9 mouse cellular contexts compared by ENCODE assay signal in the genomic region with DNA sequence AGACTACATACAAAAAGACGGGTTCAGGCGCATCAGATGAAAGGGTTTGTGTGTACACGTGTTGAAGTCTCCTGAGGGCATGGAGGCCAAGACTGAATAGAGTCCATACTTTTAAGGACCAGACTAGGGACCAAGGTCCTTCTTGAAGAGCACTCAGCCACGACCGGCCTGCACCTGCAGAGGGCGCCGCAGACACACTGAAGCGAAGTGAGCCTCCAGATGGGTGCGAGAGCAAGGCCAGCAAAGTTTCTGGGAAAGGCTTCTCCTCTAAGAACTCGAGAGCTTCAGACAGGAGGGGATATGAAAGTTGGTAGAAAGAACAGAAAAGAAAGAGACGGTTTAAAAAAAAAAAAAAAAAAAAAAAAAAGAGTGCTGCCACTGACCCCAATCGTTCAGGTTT. TPM values are rescaled to one million over a fixed set of nuclear protein-coding genes. Genes with fewer than 3 reads are reported as not detected.
DNase-seq lines count a peak whose midpoint lies in the region; ATAC-seq and TF ChIP-seq lines count a peak whose summit lies in the region.
"Had no signal": no experiment of that assay in that cellular context is flagged by ENCODE, and none has a peak within 500 bp of the region (broad histone marks: within the 10 kb centered on the region; RNA-seq: fewer than 3 reads in every experiment).

No protein-coding gene starts in this region.

- H3K9me3 ChIP-seq in hindbrain, embryonic 10.5 days: no peaks in the 10 kb centered on the region
- no peaks in the 10 kb centered on the region for H3K9me3 ChIP-seq in limb, embryonic 11.5 days (ENCODE audit: control insufficient read depth, low read length)
- H3K9me3 ChIP-seq in midbrain, embryonic 11.5 days (ENCODE audit: control insufficient read depth, low read length): no peaks in the 10 kb centered on the region

- no peak overlapping the region for H3K27ac ChIP-seq in gastrocnemius, adult 2 months
- no peak overlapping the region; the same call in 1 of the 2 replicates for H3K27ac ChIP-seq in hindbrain, embryonic 10.5 days
- H3K27ac ChIP-seq in limb, embryonic 11.5 days (replicated peaks; ENCODE audit: low read depth, low read length): no peak overlapping the region
- no peak overlapping the region for H3K27ac ChIP-seq in midbrain, embryonic 11.5 days (ENCODE audit: low read depth, low read length)

- H3K4me3 ChIP-seq in gastrocnemius, adult 2 months: peak overlapping the region; percentile 74; the same call in 1 of the 2 replicates
- H3K4me3 ChIP-seq in hindbrain, embryonic 10.5 days: peak overlapping the region; percentile 60
- H3K4me3 ChIP-seq in limb, embryonic 11.5 days (ENCODE audit: low read depth, low read length): peak overlapping the region; percentile 46; the same call in 1 of the 2 replicates
- H3K4me3 ChIP-seq in midbrain, embryonic 11.5 days (ENCODE audit: low read depth, low read length): peak overlapping the region; percentile 66

- intact Hi-C loops in gastrocnemius, adult 2 months (cut with DNase I): no loop called here

- no peaks in the 10 kb centered on the region for H3K36me3 ChIP-seq in hindbrain, embryonic 10.5 days
- H3K36me3 ChIP-seq in limb, embryonic 11.5 days (ENCODE audit: control insufficient read depth, insufficient read depth, low read length): no peaks in the 10 kb centered on the region
- no peaks in the 10 kb centered on the region for H3K36me3 ChIP-seq in midbrain, embryonic 11.5 days (ENCODE audit: control insufficient read depth, insufficient read depth, low read length)

- H3K4me2 ChIP-seq in limb, embryonic 11.5 days (ENCODE audit: low read depth, severe bottlenecking): peak overlapping the region; percentile 95; the same call in 1 of the 2 replicates
- peak overlapping the region; percentile 94 for H3K4me2 ChIP-seq in midbrain, embryonic 11.5 days

- DNase-seq in gastrocnemius, adult 2 months: peak; percentile 57
- no peak for DNase-seq in gastrocnemius, adult 8-10 months (ENCODE audit: low spot score in 2 of 2)
- peak; percentile 87 for DNase-seq in ES-CJ7 (ENCODE audit: low read depth, low spot score)
- peak; percentile 65 for DNase-seq in embryo, embryonic 9.5 days (ENCODE audit: extremely low spot score)
- DNase-seq in hindbrain, embryonic 10.5 days (ENCODE audit: low spot score): peak; percentile 78
- peak; percentile 80 for DNase-seq in limb, embryonic 11.5 days (ENCODE audit: low spot score)
- DNase-seq in midbrain, embryonic 11.5 days (ENCODE audit: low spot score, missing footprints): peak; percentile 98
- peak; percentile 55 for DNase-seq in thymus, postnatal 14 days

- TF ChIP-seq CTCF in gastrocnemius, adult 2 months (IDR thresholded peaks at IDR 0.05): peak; percentile 66

- peaks cover 59% of the 10 kb centered on the region for H3K27me3 ChIP-seq in hindbrain, embryonic 10.5 days (ENCODE audit: insufficient read depth, poor library complexity, severe bottlenecking)
- peaks cover 40% of the 10 kb centered on the region for H3K27me3 ChIP-seq in limb, embryonic 11.5 days (ENCODE audit: control insufficient read depth, insufficient read depth, low read length)
- no peaks in the 10 kb centered on the region for H3K27me3 ChIP-seq in midbrain, embryonic 11.5 days (ENCODE audit: control insufficient read depth, insufficient read depth, low read length)

- H3K4me1 ChIP-seq in hindbrain, embryonic 10.5 days (replicated peaks): peaks cover 48% of the 10 kb centered on the region
- peaks cover 17% of the 10 kb centered on the region for H3K4me1 ChIP-seq in limb, embryonic 11.5 days (ENCODE audit: control insufficient read depth, insufficient read depth, low read length)
- H3K4me1 ChIP-seq in midbrain, embryonic 11.5 days (ENCODE audit: control insufficient read depth, insufficient read depth, low read length): peaks cover 34% of the 10 kb centered on the region

- H3K9ac ChIP-seq in limb, embryonic 11.5 days (ENCODE audit: low read length): no peak overlapping the region
- peak overlapping the region; percentile 84 for H3K9ac ChIP-seq in midbrain, embryonic 11.5 days (ENCODE audit: low read length)

- ATAC-seq in limb, embryonic 11.5 days (ENCODE audit: insufficient number of reproducible peaks, low FRiP score, low TSS enrichment, low read depth): no peak
- ATAC-seq in midbrain, embryonic 11.5 days (ENCODE audit: low FRiP score): peak; percentile 33
- ATAC-seq: Patski had no signal

- 2% methylated on average over 12 of the region's 12 CpGs for WGBS in hindbrain, embryonic 10.5 days
- WGBS in limb, embryonic 11.5 days: 4% methylated on average over 11 of the region's 12 CpGs
- 1% methylated on average over 12 of the region's 12 CpGs for WGBS in midbrain, embryonic 11.5 days

RNA-seq across cellular contexts. Expression of gene Garem2, which starts 0.6 kb away (rescaled TPM):
- not detected for total RNA-seq in gastrocnemius, adult 2 months (2021)
- total RNA-seq in gastrocnemius, adult 8-10 months (2022): not detected
- 7.2 and 22.7 TPM in 2 replicates for polyA plus RNA-seq in hindbrain, embryonic 10.5 days (2016; fragmentation: Nextera tagmentation; extraction: Ambion mirVana)
- polyA plus RNA-seq in limb, embryonic 11.5 days (2014; fragmentation: Nextera tagmentation; extraction: Ambion mirVana): 0.44 and 0.51 TPM in 2 replicates
- 14.3 and 15.3 TPM in 2 replicates for polyA plus RNA-seq in midbrain, embryonic 11.5 days (2014; fragmentation: Nextera tagmentation; extraction: Ambion mirVana)

RNA-seq across cellular contexts. Expression of gene 3110082J24Rik, which starts 1.5 kb away (rescaled TPM):
- total RNA-seq in gastrocnemius, adult 2 months (2021): not detected
- not detected for total RNA-seq in gastrocnemius, adult 8-10 months (2022)
- polyA plus RNA-seq in hindbrain, embryonic 10.5 days (2016; fragmentation: Nextera tagmentation; extraction: Ambion mirVana): 2.2 and 4.9 TPM in 2 replicates
- polyA plus RNA-seq in limb, embryonic 11.5 days (2014; fragmentation: Nextera tagmentation; extraction: Ambion mirVana): not detected in 2 replicates
- polyA plus RNA-seq in midbrain, embryonic 11.5 days (2014; fragmentation: Nextera tagmentation; extraction: Ambion mirVana): 3.7 and 4.5 TPM in 2 replicates
- polyA plus RNA-seq: Patski had no signal

RNA-seq across cellular contexts. Expression of gene Tyms, which starts 30.9 kb away (rescaled TPM):
- total RNA-seq in gastrocnemius, adult 2 months (2021): 1 to 10 TPM; 1.7 to 2.0 TPM
- total RNA-seq in gastrocnemius, adult 8-10 months (2022): 1 to 10 TPM in 1 of 4 experiments, under 1 TPM in 3; 0.51 to 1.0 (median 0.71) TPM
- polyA plus RNA-seq in hindbrain, embryonic 10.5 days (2016; fragmentation: Nextera tagmentation; extraction: Ambion mirVana): 254 and 300 TPM in 2 replicates
- polyA plus RNA-seq in limb, embryonic 11.5 days (2014; fragmentation: Nextera tagmentation; extraction: Ambion mirVana): 393 and 408 TPM in 2 replicates
- polyA plus RNA-seq in midbrain, embryonic 11.5 days (2014; fragmentation: Nextera tagmentation; extraction: Ambion mirVana): 268 and 278 TPM in 2 replicates

RNA-seq across cellular contexts. Expression of gene Hadha, which starts 50.6 kb away (rescaled TPM):
- total RNA-seq in gastrocnemius, adult 2 months (2021): 100 to 1,000 TPM; 261 to 470 TPM
- 100 to 1,000 TPM; 282 to 349 (median 303) TPM for total RNA-seq in gastrocnemius, adult 8-10 months (2022)
- polyA plus RNA-seq in hindbrain, embryonic 10.5 days (2016; fragmentation: Nextera tagmentation; extraction: Ambion mirVana): 93.9 and 94.9 TPM in 2 replicates
- polyA plus RNA-seq in limb, embryonic 11.5 days (2014; fragmentation: Nextera tagmentation; extraction: Ambion mirVana): 92.2 and 97.1 TPM in 2 replicates
- 75.1 and 87.0 TPM in 2 replicates for polyA plus RNA-seq in midbrain, embryonic 11.5 days (2014; fragmentation: Nextera tagmentation; extraction: Ambion mirVana)

RNA-seq across cellular contexts. Expression of gene Hadhb, which starts 50.7 kb away (rescaled TPM):
- total RNA-seq in gastrocnemius, adult 2 months (2021): 100 to 1,000 TPM; 340 to 569 TPM
- 100 to 1,000 TPM; 363 to 499 (median 389) TPM for total RNA-seq in gastrocnemius, adult 8-10 months (2022)
- 93.0 and 100 TPM in 2 replicates for polyA plus RNA-seq in hindbrain, embryonic 10.5 days (2016; fragmentation: Nextera tagmentation; extraction: Ambion mirVana)
- 119 and 127 TPM in 2 replicates for polyA plus RNA-seq in limb, embryonic 11.5 days (2014; fragmentation: Nextera tagmentation; extraction: Ambion mirVana)
- 107 and 114 TPM in 2 replicates for polyA plus RNA-seq in midbrain, embryonic 11.5 days (2014; fragmentation: Nextera tagmentation; extraction: Ambion mirVana)

Comparison
In these comparisons a context has a peak if more than half of its experiments do, and no peak if none do; other contexts are left out.
1. DNase-seq: peak in gastrocnemius, adult 2 months (single experiment), ES-CJ7 (single experiment), embryo, embryonic 9.5 days (single experiment), hindbrain, embryonic 10.5 days (single experiment), limb, embryonic 11.5 days (single experiment), midbrain, embryonic 11.5 days (single experiment) and thymus, postnatal 14 days (single experiment); none in gastrocnemius, adult 8-10 months (0 of 2).
2. Peak in every context shown above with its lines, with median percentiles within 50 percentile points of each other: H3K4me3 ChIP-seq.